Mouse (Mus musculus) adrenal gland, adult 18-20 months (tissue): Measurements from ENCODE around the gene Sema3c. TPM values are rescaled to one million over a fixed set of nuclear protein-coding genes. Genes with fewer than 3 reads are reported as not detected.
A peak's percentile ranks its signal among the peaks of the same experiment; 100 is the strongest.

Experiments used
- DNase-seq, 2 experiments: peaks; one replicate each; pipeline ENCODE4 v3.0.0; 2021 to 2022; ENCODE audit warnings: low spot score in 2 of 2
- total RNA-seq, 2 experiments: library from RNA; stranded (reverse); gene quantifications; 1 replicate in 1 of 2; 2 replicates in 1 of 2; pipeline ENCODE4 v1.2.3; 2021

Gene Sema3c
- total RNA-seq, 2 experiments from 2014 or later = 9.4 to 20.5 TPM

DNA sequence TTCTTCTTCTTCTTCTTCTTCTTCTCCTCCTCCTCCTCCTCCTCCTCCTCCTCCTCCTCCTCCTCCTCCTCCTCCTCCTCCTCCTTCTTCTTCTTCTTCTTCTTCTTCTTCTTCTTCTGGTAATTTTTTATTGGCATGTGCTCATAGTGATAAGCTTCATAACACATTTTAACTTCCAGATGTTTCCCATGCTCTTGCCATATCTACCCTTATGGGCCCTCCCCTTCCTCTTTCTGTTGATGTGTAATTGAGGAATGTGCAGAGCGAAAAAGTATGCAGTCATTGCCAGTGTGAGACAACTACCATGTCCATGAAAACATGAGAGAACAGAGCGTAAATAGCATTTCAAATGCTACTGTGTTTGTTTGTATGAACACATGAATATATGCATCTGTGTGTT lies 196.2 kb downstream of the Sema3c start:
- no peak for DNase-seq

DNA sequence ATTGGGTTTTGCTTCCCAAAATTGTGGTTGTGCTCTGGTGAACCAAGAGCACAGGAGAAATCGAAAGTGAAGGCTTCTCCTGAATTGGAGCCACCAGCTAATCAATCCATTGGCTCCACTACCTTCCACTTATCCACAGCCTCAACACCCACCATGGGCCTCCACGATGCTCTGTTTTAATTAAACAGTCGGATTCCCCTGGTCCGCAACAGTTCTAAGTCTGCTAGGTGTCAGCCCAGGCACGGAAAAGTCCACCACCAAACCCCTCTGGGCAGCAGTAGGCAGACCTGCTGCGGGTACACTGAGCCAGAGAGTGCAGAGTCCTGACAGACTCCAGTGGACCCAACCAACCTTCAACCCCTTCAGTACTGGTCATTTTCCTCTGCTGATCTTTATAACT lies 202.5 kb downstream of the Sema3c start:
- DNase-seq = peak; percentile 10 to 41

Other genes starting within 250 kb of the Sema3c start
- gene Speer4f2, start 201.1 kb upstream of the Sema3c start, total RNA-seq = not detected
- not detected for gene Speer4f1, start 98.2 kb upstream of the Sema3c start, total RNA-seq